Mouse (Mus musculus): ENCODE measurements around the gene Cnmd. TPM values are rescaled to one million over a fixed set of nuclear protein-coding genes. Genes with fewer than 3 reads are reported as not detected.
A peak's percentile ranks its signal among the peaks of the same experiment; 100 is the strongest.

The Cnmd gene
- polyA plus RNA-seq, 1 experiment from 2014 or later = 1.7 TPM

- Histone ChIP-seq H3K27ac (no peak overlapping the region), H3K4me3 (replicated peaks; ENCODE audit: low read depth, low read length) (no peak overlapping the region), H3K27me3 (ENCODE audit: insufficient read depth, low read length) (no peaks in the 10 kb centered on the region), H3K9me3 (replicated peaks; ENCODE audit: low read length) (no peaks in the 10 kb centered on the region), H3K4me2 (ENCODE audit: low read length) (no peak overlapping the region), H3K9ac (ENCODE audit: low read depth, low read length) (no peak overlapping the region), H3K4me1 (replicated peaks; ENCODE audit: insufficient read depth, low read length) (no peaks in the 10 kb centered on the region), H3K36me3 (ENCODE audit: insufficient read depth, low read length) (no peaks in the 10 kb centered on the region)
- 81% methylated on average over 7 of the region's 7 CpGs for WGBS
- ATAC-seq (replicated peaks; ENCODE audit: low FRiP score, low read depth) = no peak
- DNase-seq (ENCODE audit: low spot score) = no peak
- no peak for TF ChIP-seq CTCF (IDR thresholded peaks at IDR 0.05; ENCODE audit: low read depth)
Observed at GRCm38 (mm10) chr14:79690068-79690844, 28.3 kb upstream of the Cnmd start.

GRCm38 (mm10) chr14:79680652-79681051 is 18.7 kb upstream of the Cnmd start:
- H3K9me3 ChIP-seq (replicated peaks; ENCODE audit: low read length) = no peaks in the 10 kb centered on the region
- no peak for TF ChIP-seq CTCF (IDR thresholded peaks at IDR 0.05; ENCODE audit: low read depth)
- H3K36me3 ChIP-seq (ENCODE audit: insufficient read depth, low read length) = no peaks in the 10 kb centered on the region
- H3K27me3 ChIP-seq (ENCODE audit: insufficient read depth, low read length) = no peaks in the 10 kb centered on the region
- no peak overlapping the region for H3K27ac ChIP-seq
- H3K4me2 ChIP-seq (ENCODE audit: low read length) = no peak overlapping the region
- ATAC-seq (replicated peaks; ENCODE audit: low FRiP score, low read depth) (no peak), DNase-seq (ENCODE audit: low spot score) (no peak)
- H3K4me1 ChIP-seq (replicated peaks; ENCODE audit: insufficient read depth, low read length) = no peaks in the 10 kb centered on the region
- H3K9ac ChIP-seq (ENCODE audit: low read depth, low read length) = no peak overlapping the region
- no peak overlapping the region for H3K4me3 ChIP-seq (replicated peaks; ENCODE audit: low read depth, low read length)
- 60% methylated on average over 5 of the region's 5 CpGs for WGBS

GRCm38 (mm10) chr14:79677891-79678687 is 16.1 kb upstream of the Cnmd start:
- Histone ChIP-seq H3K9ac (ENCODE audit: low read depth, low read length) (no peak overlapping the region), H3K4me3 (replicated peaks; ENCODE audit: low read depth, low read length) (no peak overlapping the region), H3K27ac (no peak overlapping the region), H3K4me2 (ENCODE audit: low read length) (no peak overlapping the region), H3K9me3 (replicated peaks; ENCODE audit: low read length) (no peaks in the 10 kb centered on the region), H3K36me3 (ENCODE audit: insufficient read depth, low read length) (no peaks in the 10 kb centered on the region), H3K27me3 (ENCODE audit: insufficient read depth, low read length) (no peaks in the 10 kb centered on the region), H3K4me1 (replicated peaks; ENCODE audit: insufficient read depth, low read length) (no peaks in the 10 kb centered on the region)
- DNase-seq (ENCODE audit: low spot score) (no peak), ATAC-seq (replicated peaks; ENCODE audit: low FRiP score, low read depth) (no peak)
- 72% methylated on average over 14 of the region's 14 CpGs for WGBS
- no peak for TF ChIP-seq CTCF (IDR thresholded peaks at IDR 0.05; ENCODE audit: low read depth)

- no peak overlapping the region for H3K27ac ChIP-seq
- no peaks in the 10 kb centered on the region for H3K4me1 ChIP-seq (replicated peaks; ENCODE audit: insufficient read depth, low read length)
- no peaks in the 10 kb centered on the region for H3K36me3 ChIP-seq (ENCODE audit: insufficient read depth, low read length)
- H3K9ac ChIP-seq (ENCODE audit: low read depth, low read length) = no peak overlapping the region
- WGBS = 38% methylated on average over 15 of the region's 15 CpGs
- no peak overlapping the region for H3K4me3 ChIP-seq (replicated peaks; ENCODE audit: low read depth, low read length)
- peak overlapping the region; percentile 15; the same call in 1 of the 2 replicates for H3K4me2 ChIP-seq (ENCODE audit: low read length)
- no peaks in the 10 kb centered on the region for H3K9me3 ChIP-seq (replicated peaks; ENCODE audit: low read length)
- H3K27me3 ChIP-seq (ENCODE audit: insufficient read depth, low read length) = no peaks in the 10 kb centered on the region
- no peak for TF ChIP-seq CTCF (IDR thresholded peaks at IDR 0.05; ENCODE audit: low read depth)
- ATAC-seq (replicated peaks; ENCODE audit: low FRiP score, low read depth) = no peak
- DNase-seq (ENCODE audit: low spot score) = no peak
Observed at GRCm38 (mm10) chr14:79677108-79677753, 15.3 kb upstream of the Cnmd start.

GRCm38 (mm10) chr14:79673083-79674013 is 11.4 kb upstream of the Cnmd start:
- no peaks in the 10 kb centered on the region for H3K9me3 ChIP-seq (replicated peaks; ENCODE audit: low read length)
- 49% methylated on average over 17 of the region's 17 CpGs for WGBS
- no peak overlapping the region for H3K27ac ChIP-seq
- TF ChIP-seq CTCF (IDR thresholded peaks at IDR 0.05; ENCODE audit: low read depth) = no peak
- H3K27me3 ChIP-seq (ENCODE audit: insufficient read depth, low read length) = no peaks in the 10 kb centered on the region
- DNase-seq (ENCODE audit: low spot score) (no peak), ATAC-seq (replicated peaks; ENCODE audit: low FRiP score, low read depth) (no peak)
- no peak overlapping the region for H3K4me2 ChIP-seq (ENCODE audit: low read length)
- no peak overlapping the region for H3K9ac ChIP-seq (ENCODE audit: low read depth, low read length)
- no peaks in the 10 kb centered on the region for H3K36me3 ChIP-seq (ENCODE audit: insufficient read depth, low read length)
- H3K4me1 ChIP-seq (replicated peaks; ENCODE audit: insufficient read depth, low read length) = no peaks in the 10 kb centered on the region
- H3K4me3 ChIP-seq (replicated peaks; ENCODE audit: low read depth, low read length) = no peak overlapping the region

Measured in kidney, postnatal 0 days (tissue).